Mouse (Mus musculus): ENCODE measurements at regions not wholly inside any gene's neighbourhood (a gene's known extent, or its start where the extent isn't known, plus 50 kb on each side); places are given as distances from the start of the nearest gene placed in this dataset.

GRCm38 (mm10) chr13:82874091-82874490 lies 629.7 kb upstream of the Mef2c start:
- TF ChIP-seq CTCF (IDR thresholded peaks at IDR 0.05; ENCODE audit: extremely low read depth, insufficient read depth, insufficient read length, insufficient replicate concordance) (no peak), POLR2A (IDR thresholded peaks at IDR 0.05; ENCODE audit: low read depth, low read length) (no peak)

Data from spleen, adult 2 months (tissue).